Mouse (Mus musculus) hematopoietic stem cell, adult 5-6 weeks (primary cell): ENCODE measurements around the gene Slc9a1. TPM values are rescaled to one million over a fixed set of nuclear protein-coding genes. Genes with fewer than 3 reads are reported as not detected.

Experiments
- ATAC-seq, 2 experiments: fragments of 125-278 bp in 1 of 2; replicated peaks in 1 of 2; 2 replicates each; pipeline ENCODE4 v1.8.0; 2016 to 2017; ENCODE audit warnings: inconsistent platforms in 2 of 2, mild to moderate bottlenecking in 2 of 2, moderate number of reproducible peaks in 2 of 2, low read depth in 1 of 2, moderate TSS enrichment in 1 of 2; ENCODE audit not compliant: low FRiP score in 2 of 2, poor library complexity in 2 of 2, severe bottlenecking in 2 of 2, insufficient read depth in 1 of 2, low TSS enrichment in 1 of 2
- total RNA-seq: library from RNA; stranded (forward); fragments of 172-1452, 232-1000 nt; gene quantifications from 2 replicates; pipeline ENCODE4 v1.2.3, GENCODE M21; 2017

Slc9a1 gene
- total RNA-seq, 1 experiment from 2014 or later, result 16.9 TPM

DNA sequence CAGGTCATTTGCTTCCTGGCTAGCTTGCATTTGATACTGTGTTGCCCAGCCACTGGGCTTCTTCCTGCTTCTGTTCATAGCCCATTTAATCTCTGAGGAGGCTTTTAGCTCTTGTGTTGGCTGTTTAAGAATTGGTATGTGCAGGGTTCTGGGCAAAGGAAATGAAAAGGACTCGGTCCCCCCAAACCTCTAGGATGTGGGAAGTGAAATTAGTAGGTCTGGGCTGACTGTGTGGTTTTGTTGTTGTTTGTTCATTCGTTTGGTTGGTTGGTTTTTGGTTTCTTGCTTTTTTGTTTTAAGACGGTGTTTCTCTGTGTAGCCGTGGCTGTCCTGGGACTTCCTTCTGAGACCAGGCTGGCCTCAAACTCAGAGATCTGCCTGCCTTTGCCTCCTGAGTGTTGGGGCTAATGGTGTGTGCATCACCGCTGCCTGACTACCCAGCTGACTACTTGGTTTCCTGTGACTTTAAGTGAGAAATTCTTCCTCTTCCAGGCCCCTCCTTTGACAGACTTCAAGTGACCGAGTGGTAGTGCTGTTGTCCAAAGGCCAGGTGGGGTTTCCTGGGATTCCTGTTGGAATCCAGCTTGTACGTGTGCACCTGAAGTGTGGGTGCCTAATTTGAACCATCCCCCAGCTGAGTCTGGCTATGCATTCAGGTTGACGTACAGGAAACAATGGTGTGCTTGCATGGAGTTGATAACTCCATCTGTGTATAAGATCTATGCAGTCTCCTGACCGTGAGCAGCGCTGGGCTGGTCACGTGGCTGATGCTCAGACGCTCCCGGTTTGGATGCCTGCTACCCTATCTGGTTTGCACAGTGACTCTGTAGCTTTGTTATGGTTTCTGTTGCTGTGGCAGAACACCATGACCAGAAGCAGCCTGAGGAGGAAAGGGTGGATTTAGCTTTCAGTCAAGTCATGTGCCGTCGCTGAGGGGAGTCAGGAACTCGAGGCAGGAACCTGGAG is 43.4 kb downstream of the Slc9a1 start:
- peak; percentile 57 to 85 for ATAC-seq

DNA sequence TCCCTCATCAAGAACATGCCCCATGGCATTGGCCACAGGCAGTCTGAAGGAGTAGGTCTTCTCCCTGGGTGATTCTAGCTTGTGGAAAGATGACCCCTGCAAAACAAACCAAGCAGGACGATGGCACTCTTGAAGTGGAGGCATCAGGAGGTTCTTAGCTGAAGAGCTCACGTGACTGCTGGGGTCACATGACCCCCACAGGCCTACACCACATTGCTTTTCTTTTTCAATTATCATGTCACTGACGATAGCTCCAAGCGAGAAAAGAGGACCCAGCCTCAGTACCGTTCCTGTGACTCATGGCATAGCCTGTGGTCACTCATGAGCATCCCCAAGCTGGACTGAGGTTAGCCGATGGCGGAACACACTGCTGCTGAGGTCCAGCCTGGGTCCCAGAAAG is 44.1 kb downstream of the Slc9a1 start:
- ATAC-seq, result no peak

DNA sequence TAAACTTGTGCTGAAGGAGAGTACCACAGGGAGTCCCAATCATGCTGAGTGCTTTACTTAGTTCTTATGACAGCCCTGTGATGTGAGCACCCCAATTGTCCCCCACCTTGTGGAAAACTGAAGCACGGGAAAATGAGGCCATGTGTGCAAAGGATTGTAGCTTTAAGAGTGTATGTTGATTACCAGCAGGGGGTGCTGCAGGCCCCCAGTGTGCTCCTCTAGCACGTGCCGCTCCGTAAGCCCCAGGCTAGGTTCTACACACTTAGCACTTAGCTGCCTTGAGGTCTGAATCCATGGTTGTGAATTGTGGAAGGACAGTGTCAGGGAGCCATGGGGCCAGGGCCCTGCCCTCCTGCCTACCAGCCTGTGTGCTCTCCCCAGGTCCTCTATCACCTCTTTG is 45.4 kb downstream of the Slc9a1 start:
- no peak for ATAC-seq

GRCm38 (mm10) chr4:133419312-133420004 is 50.0 kb downstream of the Slc9a1 start:
- peak in 1 of 2 experiments; percentile 36; a peak in 2 of 4 replicates for ATAC-seq

DNA sequence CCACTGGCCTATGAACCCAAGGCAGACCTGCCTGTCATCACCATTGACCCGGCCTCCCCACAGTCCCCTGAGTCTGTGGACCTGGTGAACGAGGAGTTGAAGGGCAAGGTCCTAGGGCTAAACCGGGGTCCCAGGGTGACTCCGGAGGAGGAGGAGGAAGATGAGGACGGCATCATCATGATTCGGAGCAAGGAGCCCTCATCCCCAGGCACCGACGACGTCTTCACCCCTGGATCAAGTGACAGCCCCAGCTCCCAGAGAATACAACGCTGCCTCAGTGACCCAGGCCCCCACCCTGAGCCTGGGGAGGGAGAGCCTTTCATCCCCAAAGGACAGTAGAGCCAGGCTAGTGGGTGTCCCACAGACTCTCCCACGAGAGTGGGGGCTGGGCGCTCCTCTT is 52.5 kb downstream of the Slc9a1 start:
- no peak for ATAC-seq

DNA sequence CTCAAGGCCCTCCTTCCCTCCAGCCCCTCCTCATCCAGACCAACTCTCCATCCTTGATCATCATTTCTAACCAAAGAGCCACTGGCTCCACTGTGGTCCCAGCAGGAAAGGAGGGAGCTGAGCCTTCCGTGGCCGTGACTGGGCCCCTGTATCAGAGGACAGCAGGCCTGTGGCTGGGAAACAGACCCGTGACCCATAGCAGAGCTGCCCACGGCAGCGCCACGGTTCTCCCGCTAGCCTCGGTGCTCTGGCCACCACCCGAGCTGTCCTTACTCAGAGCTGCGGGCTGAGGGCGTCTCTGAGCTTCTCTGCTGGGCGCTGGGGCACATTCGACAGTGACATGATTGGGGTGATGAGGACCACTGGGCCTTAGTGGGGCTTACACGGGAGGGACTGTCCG is 53.1 kb downstream of the Slc9a1 start:
- no peak for ATAC-seq

- ATAC-seq, result peak; percentile 35 to 38; a peak in 3 of 4 replicates
These were observed 53.6 kb downstream of the Slc9a1 start for GRCm38 (mm10) chr4:133423108-133423507.

DNA sequence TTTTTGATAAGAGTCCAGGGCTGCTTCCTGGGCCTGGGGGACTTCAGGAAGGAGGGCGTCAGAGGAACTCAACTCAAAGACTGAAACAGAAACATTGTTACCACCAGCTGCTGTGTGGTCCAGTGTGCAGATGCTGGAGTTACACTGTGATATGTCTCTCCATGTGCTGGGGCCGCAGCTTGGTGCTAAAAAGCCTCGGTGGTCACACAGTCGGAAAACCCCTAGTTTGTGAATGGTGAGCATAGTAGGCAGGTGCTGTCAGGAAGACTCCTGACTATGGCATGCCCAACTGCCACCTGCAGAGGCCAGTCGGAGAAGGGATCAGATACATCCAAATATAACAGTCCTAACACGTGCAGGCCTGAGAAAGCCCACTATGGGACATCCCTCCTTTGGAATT is 54.2 kb downstream of the Slc9a1 start:
- ATAC-seq, result no peak; a peak in 1 of 4 replicates

GRCm38 (mm10) chr4:133424100-133424499 is 54.6 kb downstream of the Slc9a1 start:
- ATAC-seq, result peak; percentile 38 to 57; a peak in 1 of 4 replicates

DNA sequence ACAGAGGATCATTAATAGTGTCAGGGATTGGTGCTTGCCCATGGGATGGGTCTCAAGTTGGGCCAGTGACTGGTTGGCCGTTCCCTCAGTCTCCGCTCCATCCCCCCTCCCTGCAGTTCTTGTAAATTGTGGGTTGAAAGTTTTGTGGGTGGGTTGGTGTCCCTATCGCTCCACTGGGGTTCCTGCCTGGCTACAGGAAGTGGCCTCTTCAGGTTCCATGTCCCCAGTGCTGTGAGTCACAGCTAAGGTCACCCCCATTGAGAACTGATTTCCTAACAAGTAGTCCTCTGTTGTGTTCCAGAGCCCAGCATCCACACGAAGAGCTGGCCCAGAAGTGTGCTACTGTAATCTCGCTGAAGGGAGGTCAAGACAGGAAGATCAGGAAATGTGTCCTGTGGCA is 56.6 kb downstream of the Slc9a1 start:
- ATAC-seq, result no peak

- ATAC-seq, result no peak
These were observed 62.0 kb downstream of the Slc9a1 start for GRCm38 (mm10) chr4:133431508-133431907.

DNA sequence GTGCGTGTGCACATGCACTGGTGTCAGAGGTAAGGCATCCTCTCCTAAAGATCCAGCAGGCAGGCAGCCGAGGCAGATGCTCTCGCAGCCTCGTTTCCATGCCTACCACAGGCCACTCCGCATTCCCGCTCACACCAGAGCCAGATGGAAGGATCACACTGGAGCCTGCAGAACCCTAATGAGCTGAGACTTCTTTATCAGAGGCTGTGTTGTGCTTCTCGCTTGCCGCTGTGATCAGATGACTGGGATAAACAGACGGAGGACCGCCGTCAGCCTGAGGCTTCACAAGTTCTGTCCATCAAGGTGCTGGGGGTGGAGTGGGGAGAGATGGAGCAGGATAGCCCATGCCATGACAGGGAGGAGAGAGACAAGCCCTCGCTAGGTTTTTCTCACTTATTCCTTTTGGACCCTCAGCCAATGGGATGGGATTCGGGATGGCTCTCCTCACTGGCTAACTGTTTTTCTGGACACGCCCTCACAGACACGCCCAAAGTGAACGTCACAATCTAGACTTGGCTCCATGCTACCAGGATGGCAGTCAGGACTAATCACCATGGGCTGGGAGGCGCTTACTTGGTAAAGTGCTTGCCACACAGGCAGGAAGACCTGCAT is 63.2 kb downstream of the Slc9a1 start:
- ATAC-seq, result no peak

- ATAC-seq, result no peak
These were observed 66.4 kb downstream of the Slc9a1 start for GRCm38 (mm10) chr4:133435921-133436320.

GRCm38 (mm10) chr4:133439460-133440376 is 70.2 kb downstream of the Slc9a1 start:
- ATAC-seq, result peak; percentile 38 to 53; a peak in 2 of 4 replicates

GRCm38 (mm10) chr4:133440377-133440795 is 70.9 kb downstream of the Slc9a1 start:
- ATAC-seq, result peak in 1 of 2 experiments; percentile 42; a peak in 2 of 4 replicates

DNA sequence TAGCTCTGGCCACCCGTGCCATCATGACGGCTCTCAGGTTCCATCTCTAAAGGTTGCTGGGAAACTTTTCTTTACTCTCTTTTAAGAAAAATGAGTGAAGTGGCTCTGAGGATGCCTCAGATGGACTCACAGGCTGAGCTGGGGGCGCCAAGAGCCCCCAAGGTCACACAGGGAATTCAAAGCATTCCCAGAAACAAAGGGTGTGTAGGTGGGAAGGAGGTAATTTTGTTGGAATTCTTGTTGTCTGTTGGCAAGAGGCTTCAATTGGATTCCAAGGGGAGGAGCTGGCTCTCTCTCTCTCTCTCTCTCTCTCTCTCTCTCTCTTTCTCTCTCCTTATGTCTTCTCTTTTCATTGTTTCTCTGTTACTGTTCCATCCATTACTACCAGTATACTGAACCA is 72.7 kb downstream of the Slc9a1 start:
- no peak for ATAC-seq

- no peak for ATAC-seq
These were observed 73.6 kb downstream of the Slc9a1 start for GRCm38 (mm10) chr4:133443085-133443484.
